Mouse (Mus musculus): ENCODE measurements around the gene Sh3gl3. TPM values are rescaled to one million over a fixed set of nuclear protein-coding genes. Genes with fewer than 3 reads are reported as not detected.

Gene Sh3gl3
- total and polyA plus RNA-seq, 2 experiments, result not detected

- 70% methylated on average over 4 of the region's 4 CpGs for WGBS
- no peak overlapping the region for H3K9ac ChIP-seq (ENCODE audit: low read depth, low read length)
- no peak for TF ChIP-seq CTCF (IDR thresholded peaks at IDR 0.05; ENCODE audit: low read depth, low read length)
- no peak for TF ChIP-seq POLR2A (IDR thresholded peaks at IDR 0.05; ENCODE audit: extremely low read depth, insufficient read depth, low read length)
Observed at GRCm38 (mm10) chr7:82338532-82338931, 164.9 kb downstream of the Sh3gl3 start.

GRCm38 (mm10) chr7:82339214-82339613 lies 165.6 kb downstream of the Sh3gl3 start:
- H3K27me3 ChIP-seq (ENCODE audit: control insufficient read depth, insufficient read depth, low read length), result peaks cover 12% of the 10 kb centered on the region; the same call in 1 of the 2 replicates
- H3K4me3 ChIP-seq (ENCODE audit: insufficient read depth, low read depth, low read length), result no peak overlapping the region
- no peak overlapping the region for H3K27ac ChIP-seq (replicated peaks; ENCODE audit: insufficient read depth, low read depth, low read length)
- H3K9ac ChIP-seq (ENCODE audit: low read depth, low read length), result no peak overlapping the region
- TF ChIP-seq POLR2A (IDR thresholded peaks at IDR 0.05; ENCODE audit: extremely low read depth, insufficient read depth, low read length) (no peak), CTCF (IDR thresholded peaks at IDR 0.05; ENCODE audit: low read depth, low read length) (no peak; the same call in 1 of the 2 replicates)
- WGBS, result 56% methylated on average over 3 of the region's 3 CpGs
- no peaks in the 10 kb centered on the region for H3K36me3 ChIP-seq (ENCODE audit: control insufficient read depth, insufficient read depth, low read length)
- H3K4me1 ChIP-seq (ENCODE audit: control insufficient read depth, insufficient read depth, low read length), result no peaks in the 10 kb centered on the region
- no peak for DNase-seq (ENCODE audit: extremely low read depth, low read depth, low spot score)
- H3K79me2 ChIP-seq (ENCODE audit: control insufficient read depth, insufficient read depth, low read length), result no peaks in the 10 kb centered on the region

More at GRCm38 (mm10) chr7:82338532-82338931, 164.9 kb downstream of the Sh3gl3 start:
- no peak for DNase-seq (ENCODE audit: extremely low read depth, low read depth, low spot score)
- H3K36me3 ChIP-seq (ENCODE audit: control insufficient read depth, insufficient read depth, low read length), result no peaks in the 10 kb centered on the region
- peaks cover 13% of the 10 kb centered on the region; the same call in 1 of the 2 replicates for H3K27me3 ChIP-seq (ENCODE audit: control insufficient read depth, insufficient read depth, low read length)
- no peaks in the 10 kb centered on the region for H3K4me1 ChIP-seq (ENCODE audit: control insufficient read depth, insufficient read depth, low read length)
- H3K27ac ChIP-seq (replicated peaks; ENCODE audit: insufficient read depth, low read depth, low read length), result no peak overlapping the region
- H3K79me2 ChIP-seq (ENCODE audit: control insufficient read depth, insufficient read depth, low read length), result no peaks in the 10 kb centered on the region
- no peak overlapping the region for H3K4me3 ChIP-seq (ENCODE audit: insufficient read depth, low read depth, low read length)

- Histone ChIP-seq H3K36me3 (ENCODE audit: control insufficient read depth, insufficient read depth, low read length) (no peaks in the 10 kb centered on the region), H3K79me2 (ENCODE audit: control insufficient read depth, insufficient read depth, low read length) (no peaks in the 10 kb centered on the region), H3K4me1 (ENCODE audit: control insufficient read depth, insufficient read depth, low read length) (no peaks in the 10 kb centered on the region), H3K27ac (replicated peaks; ENCODE audit: insufficient read depth, low read depth, low read length) (no peak overlapping the region), H3K9ac (ENCODE audit: low read depth, low read length) (no peak overlapping the region), H3K4me3 (ENCODE audit: insufficient read depth, low read depth, low read length) (no peak overlapping the region), H3K27me3 (ENCODE audit: control insufficient read depth, insufficient read depth, low read length) (no peaks in the 10 kb centered on the region)
- 34% methylated on average over 8 of the region's 8 CpGs for WGBS
- TF ChIP-seq CTCF (IDR thresholded peaks at IDR 0.05; ENCODE audit: low read depth, low read length), result no peak
- no peak for TF ChIP-seq POLR2A (IDR thresholded peaks at IDR 0.05; ENCODE audit: extremely low read depth, insufficient read depth, low read length)
- no peak for DNase-seq (ENCODE audit: extremely low read depth, low read depth, low spot score)
Observed at GRCm38 (mm10) chr7:82341476-82341875, 167.8 kb downstream of the Sh3gl3 start.

DNA sequence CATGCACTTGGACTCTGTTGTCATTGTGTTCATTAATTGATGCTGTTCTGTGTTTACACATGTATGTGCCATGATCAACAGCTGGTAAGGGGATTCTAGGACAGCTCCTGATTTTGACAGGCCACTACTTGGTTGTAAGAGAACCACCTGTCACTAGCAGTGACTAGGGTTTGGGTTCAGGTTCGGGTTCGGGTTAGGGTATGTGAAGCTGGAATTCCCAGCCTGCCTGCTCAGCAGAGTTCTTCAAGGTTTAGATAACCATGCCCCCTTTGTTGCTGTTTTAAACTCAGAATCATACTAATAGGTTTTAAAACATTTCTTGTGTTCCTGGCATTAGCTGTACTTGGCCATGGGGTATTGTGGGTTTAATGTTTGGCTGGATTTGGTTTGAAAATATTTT lies 173.1 kb downstream of the Sh3gl3 start:
- DNase-seq (ENCODE audit: extremely low read depth, low read depth, low spot score), result no peak
- Histone ChIP-seq H3K4me1 (ENCODE audit: control insufficient read depth, insufficient read depth, low read length) (no peaks in the 10 kb centered on the region), H3K36me3 (ENCODE audit: control insufficient read depth, insufficient read depth, low read length) (no peaks in the 10 kb centered on the region), H3K27ac (replicated peaks; ENCODE audit: insufficient read depth, low read depth, low read length) (no peak overlapping the region), H3K9ac (ENCODE audit: low read depth, low read length) (no peak overlapping the region), H3K79me2 (ENCODE audit: control insufficient read depth, insufficient read depth, low read length) (no peaks in the 10 kb centered on the region), H3K27me3 (ENCODE audit: control insufficient read depth, insufficient read depth, low read length) (peaks cover 2% of the 10 kb centered on the region; the same call in 1 of the 2 replicates), H3K4me3 (ENCODE audit: insufficient read depth, low read depth, low read length) (no peak overlapping the region)
- 76% methylated on average over 2 of the region's 2 CpGs for WGBS
- TF ChIP-seq CTCF (IDR thresholded peaks at IDR 0.05; ENCODE audit: low read depth, low read length) (no peak), POLR2A (IDR thresholded peaks at IDR 0.05; ENCODE audit: extremely low read depth, insufficient read depth, low read length) (no peak)

GRCm38 (mm10) chr7:82349796-82350195 lies 176.2 kb downstream of the Sh3gl3 start:
- peaks cover 2% of the 10 kb centered on the region; the same call in 1 of the 2 replicates for H3K27me3 ChIP-seq (ENCODE audit: control insufficient read depth, insufficient read depth, low read length)
- no peaks in the 10 kb centered on the region for H3K4me1 ChIP-seq (ENCODE audit: control insufficient read depth, insufficient read depth, low read length)
- H3K4me3 ChIP-seq (ENCODE audit: insufficient read depth, low read depth, low read length), result no peak overlapping the region
- WGBS, result 76% methylated on average over 7 of the region's 7 CpGs
- H3K36me3 ChIP-seq (ENCODE audit: control insufficient read depth, insufficient read depth, low read length), result no peaks in the 10 kb centered on the region
- DNase-seq (ENCODE audit: extremely low read depth, low read depth, low spot score), result no peak
- no peak overlapping the region for H3K27ac ChIP-seq (replicated peaks; ENCODE audit: insufficient read depth, low read depth, low read length)
- no peak overlapping the region for H3K9ac ChIP-seq (ENCODE audit: low read depth, low read length)
- TF ChIP-seq CTCF (IDR thresholded peaks at IDR 0.05; ENCODE audit: low read depth, low read length) (no peak), POLR2A (IDR thresholded peaks at IDR 0.05; ENCODE audit: extremely low read depth, insufficient read depth, low read length) (no peak)
- H3K79me2 ChIP-seq (ENCODE audit: control insufficient read depth, insufficient read depth, low read length), result no peaks in the 10 kb centered on the region

DNA sequence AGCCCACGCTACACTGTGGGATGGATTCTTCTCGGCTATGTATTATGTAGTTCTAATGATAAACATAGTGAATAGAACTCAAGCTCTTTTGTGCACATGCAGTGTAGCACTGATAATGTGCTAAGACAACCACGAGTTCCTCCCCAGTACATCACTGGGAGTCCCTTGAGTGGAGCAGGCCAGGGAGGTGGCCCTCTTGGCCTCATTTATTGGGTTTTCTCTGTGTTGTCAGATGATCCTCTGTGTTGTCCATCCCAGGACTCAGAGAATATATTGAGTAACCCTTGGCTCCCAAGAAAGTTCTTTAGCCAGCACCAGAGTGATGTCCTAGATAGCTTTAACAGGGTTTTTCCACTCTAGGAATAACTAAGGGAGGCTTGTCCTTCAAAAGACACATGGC lies 176.8 kb downstream of the Sh3gl3 start:
- no peaks in the 10 kb centered on the region for H3K4me1 ChIP-seq (ENCODE audit: control insufficient read depth, insufficient read depth, low read length)
- H3K36me3 ChIP-seq (ENCODE audit: control insufficient read depth, insufficient read depth, low read length), result no peaks in the 10 kb centered on the region
- no peak for DNase-seq (ENCODE audit: extremely low read depth, low read depth, low spot score)
- H3K9ac ChIP-seq (ENCODE audit: low read depth, low read length), result no peak overlapping the region
- H3K4me3 ChIP-seq (ENCODE audit: insufficient read depth, low read depth, low read length), result no peak overlapping the region
- no peaks in the 10 kb centered on the region for H3K79me2 ChIP-seq (ENCODE audit: control insufficient read depth, insufficient read depth, low read length)
- TF ChIP-seq CTCF (IDR thresholded peaks at IDR 0.05; ENCODE audit: low read depth, low read length) (no peak), POLR2A (IDR thresholded peaks at IDR 0.05; ENCODE audit: extremely low read depth, insufficient read depth, low read length) (no peak)
- no peak overlapping the region for H3K27ac ChIP-seq (replicated peaks; ENCODE audit: insufficient read depth, low read depth, low read length)
- WGBS, result 82% methylated on average over 3 of the region's 3 CpGs
- peaks cover 2% of the 10 kb centered on the region; the same call in 1 of the 2 replicates for H3K27me3 ChIP-seq (ENCODE audit: control insufficient read depth, insufficient read depth, low read length)

Other genes starting within 250 kb of the Sh3gl3 start
- gene Hdgfl3, start 239.4 kb upstream of the Sh3gl3 start, total RNA-seq (2014; rRNA removed), result 1.1 and 1.6 TPM in 2 replicates
- gene Hdgfl3, start 239.4 kb upstream of the Sh3gl3 start, polyA plus RNA-seq (2012; rRNA removed), result 0.07 and 0.13 TPM in 2 replicates
- gene Bnc1, start 181.5 kb upstream of the Sh3gl3 start, total RNA-seq (2014; rRNA removed), result 0.07 and 0.09 TPM in 2 replicates
- gene Bnc1, start 181.5 kb upstream of the Sh3gl3 start, polyA plus RNA-seq (2012; rRNA removed), result 0.04 and 0.05 TPM in 2 replicates
- gene Adamtsl3, start 161.9 kb downstream of the Sh3gl3 start, total RNA-seq (2014; rRNA removed), result 0.09 and 0.13 TPM in 2 replicates
- 0.02 and 0.11 TPM in 2 replicates for gene Adamtsl3, start 161.9 kb downstream of the Sh3gl3 start, polyA plus RNA-seq (2012; rRNA removed)

Measured in liver, adult 2 months (tissue).